Mouse (Mus musculus): ENCODE data around the gene Trim7.
"Not testable (repeated sequence)": the region's sequence is repeated elsewhere in the genome, so short reads cannot be mapped to it uniquely, and the experiment has no call there.

The Trim7 gene

DNA sequence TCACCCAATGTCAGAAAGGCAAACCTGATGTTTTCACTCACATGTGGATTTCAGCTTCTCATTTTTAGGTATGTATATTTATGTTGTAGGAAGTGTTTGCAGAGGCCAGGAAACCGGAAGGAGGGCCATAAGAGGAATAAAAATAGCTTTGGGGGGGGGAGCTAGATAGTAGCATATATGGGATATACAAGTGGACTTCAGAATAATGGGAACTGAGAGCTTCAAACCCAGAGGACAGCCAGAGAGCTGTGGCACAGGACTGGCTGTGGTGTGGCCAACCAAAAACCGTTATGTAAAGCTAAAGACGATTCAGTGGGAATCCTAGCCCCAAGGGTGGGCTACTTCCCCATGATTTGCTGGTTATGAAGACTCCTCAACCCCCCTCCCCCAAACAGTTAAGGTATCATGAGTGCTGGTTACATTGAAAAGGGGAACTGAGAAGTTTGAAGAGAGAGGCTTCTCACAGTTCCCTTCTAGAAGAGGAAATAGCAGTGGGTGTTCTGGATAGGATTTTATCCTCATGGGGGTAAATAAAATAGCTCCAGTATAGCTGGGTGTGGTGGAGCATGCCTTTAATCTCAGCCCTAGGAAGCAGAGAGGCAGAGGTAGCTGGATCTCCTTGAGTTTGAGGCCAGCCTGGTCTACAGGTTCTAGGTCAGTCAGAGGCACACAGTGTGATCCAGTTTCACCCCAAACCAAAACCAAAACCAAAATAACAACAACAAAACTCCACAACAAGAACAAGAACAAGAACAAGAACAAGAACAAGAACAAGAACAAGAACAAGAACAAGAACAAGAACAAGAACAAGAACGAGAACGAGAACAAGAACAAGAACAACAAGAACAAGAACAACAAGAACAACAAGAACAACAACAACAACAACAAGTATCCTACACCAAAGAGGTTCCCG is 75.0 kb downstream of the Trim7 start:
- DNase-seq (ENCODE audit: low read depth) = not testable (repeated sequence)

DNA sequence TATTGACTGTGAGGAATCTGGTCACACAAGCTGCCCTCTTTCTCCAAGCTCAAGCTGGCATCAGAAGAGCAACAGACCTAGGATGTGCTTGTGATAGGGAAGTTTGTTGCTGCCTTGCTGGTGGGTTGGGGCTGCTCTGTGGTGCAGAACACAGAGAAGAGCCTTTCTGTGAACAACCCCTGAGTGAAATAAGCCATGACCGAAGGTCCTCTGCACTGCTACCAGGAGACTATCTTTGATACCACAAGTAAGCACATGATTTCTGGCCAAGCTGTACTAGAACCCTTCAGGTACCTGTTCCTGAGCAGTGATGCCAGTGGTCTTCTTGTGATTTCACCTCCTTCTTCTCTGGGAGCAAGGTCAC is 75.6 kb downstream of the Trim7 start:
- not testable (repeated sequence) for DNase-seq (ENCODE audit: low read depth)

Measured in fibroblast of lung, adult 2 months (primary cell).